Mouse (Mus musculus) stomach, embryonic 15.5 days (tissue): ENCODE measurements around the gene Gm15023. TPM values are rescaled to one million over a fixed set of nuclear protein-coding genes. Genes with fewer than 3 reads are reported as not detected.
"Not testable (repeated sequence)": the region's sequence is repeated elsewhere in the genome, so short reads cannot be mapped to it uniquely, and the experiment has no call there.

Experiments
- ATAC-seq: fragments of 200-750 bp; cut with Nextera tagmentation; 2 replicates; pipeline ENCODE4 v1.8.0; 2017; ENCODE audit warnings: low read depth, moderate number of reproducible peaks, moderate TSS enrichment; ENCODE audit not compliant: insufficient read depth, low FRiP score
- H3K27ac ChIP-seq: fragments of 300-500 bp; sonication (generic); 2 replicates; pipeline ENCODE4 v1.5.1; 2015; ENCODE audit warnings: mild to moderate bottlenecking, inconsistent platforms
- H3K27me3 ChIP-seq: fragments of 300-500 bp; sonication (generic); replicated peaks from 2 replicates; pipeline ENCODE4 v1.6.1; 2015; ENCODE audit warnings: inconsistent platforms
- H3K36me3 ChIP-seq: fragments of 300-500 bp; sonication (generic); 2 replicates; pipeline ENCODE4 v1.6.1; 2015; ENCODE audit warnings: inconsistent platforms
- H3K4me1 ChIP-seq: fragments of 300-500 bp; sonication (generic); 2 replicates; pipeline ENCODE4 v1.6.1; 2015; ENCODE audit warnings: inconsistent platforms
- H3K4me2 ChIP-seq: fragments of 300-500 bp; sonication (generic); 2 replicates; pipeline ENCODE4 v1.6.1; 2015; ENCODE audit warnings: mild to moderate bottlenecking, inconsistent platforms
- H3K4me3 ChIP-seq: fragments of 300-500 bp; sonication (generic); replicated peaks from 2 replicates; pipeline ENCODE4 v1.5.1; 2015; ENCODE audit warnings: inconsistent platforms
- H3K9ac ChIP-seq: fragments of 300-500 bp; sonication (generic); 2 replicates; pipeline ENCODE4 v1.6.1; 2015; ENCODE audit warnings: inconsistent platforms
- H3K9me3 ChIP-seq: fragments of 300-500 bp; sonication (generic); 2 replicates; pipeline ENCODE4 v1.6.1; 2016; ENCODE audit warnings: inconsistent platforms
- WGBS: fragments of 180-500 bp; shearing (Covaris S2); methylation state at CpG from one replicate; pipeline ENCODE4 v1.1.7; 2015; 5-methylcytosine and 5-hydroxymethylcytosine counted together
- polyA plus RNA-seq: library from polyadenylated mRNA; unstranded; fragments of >200 nt; fragmentation: Nextera tagmentation; extraction: Ambion mirVana; gene quantifications from 2 replicates; pipeline ENCODE4 v1.2.1, GENCODE M21; 2015

Gene Gm15023
- polyA plus RNA-seq: not detected in 2 replicates

GRCm38 (mm10) chrX:135177532-135177931 is at the start of gene Gm15023:
Gene Gm15023, minus strand, starts transcription at chrX:135177632.
- 88% methylated on average over 7 of the region's 14 CpGs for WGBS
- H3K9me3 ChIP-seq, H3K27me3 ChIP-seq, H3K4me1 ChIP-seq, ATAC-seq, H3K4me2 ChIP-seq, H3K4me3 ChIP-seq, H3K9ac ChIP-seq, H3K27ac ChIP-seq, H3K36me3 ChIP-seq: not testable (repeated sequence)

- no peaks in the 10 kb centered on the region for H3K36me3 ChIP-seq
- no peak within 1 kb of the TSS for H3K9ac ChIP-seq
- peak within 1 kb of the TSS; percentile 19 for H3K4me3 ChIP-seq
- H3K4me2 ChIP-seq: peak within 1 kb of the TSS; percentile 48
- H3K27ac ChIP-seq: no peak within 1 kb of the TSS
- no peaks in the 10 kb centered on the region for H3K9me3 ChIP-seq
- ATAC-seq: no peak
- H3K4me1 ChIP-seq: no peaks in the 10 kb centered on the region
- no peaks in the 10 kb centered on the region for H3K27me3 ChIP-seq
- 26% methylated on average over 11 of the region's 13 CpGs for WGBS
These were observed 33.2 kb upstream of the Gm15023 start, which contains the start of gene Tceal6 for GRCm38 (mm10) chrX:135210436-135211221. Gene Tceal6, minus strand, starts transcription at chrX:135210687.

- H3K27me3 ChIP-seq, H3K9ac ChIP-seq, ATAC-seq, H3K36me3 ChIP-seq, H3K4me1 ChIP-seq, H3K27ac ChIP-seq, H3K9me3 ChIP-seq: not testable (repeated sequence)
- Histone ChIP-seq H3K4me3 (peak overlapping the region; percentile 19), H3K4me2 (peak overlapping the region; percentile 48)
- WGBS: 23% methylated on average over 21 of the region's 21 CpGs
These were observed 32.5 kb upstream of the Gm15023 start for GRCm38 (mm10) chrX:135209773-135210435.

- H3K9ac ChIP-seq, H3K36me3 ChIP-seq, H3K9me3 ChIP-seq, H3K4me2 ChIP-seq, H3K4me3 ChIP-seq, ATAC-seq, H3K4me1 ChIP-seq, H3K27ac ChIP-seq, H3K27me3 ChIP-seq: not testable (repeated sequence)
- no CpG with 5 or more reads among the region's 6 CpGs for WGBS
These were observed 12.5 kb upstream of the Gm15023 start for GRCm38 (mm10) chrX:135189924-135190323.

GRCm38 (mm10) chrX:135188661-135189060 is 11.2 kb upstream of the Gm15023 start:
- H3K9me3 ChIP-seq, H3K4me2 ChIP-seq, H3K27me3 ChIP-seq, H3K9ac ChIP-seq, H3K36me3 ChIP-seq, ATAC-seq, H3K4me3 ChIP-seq, H3K4me1 ChIP-seq, H3K27ac ChIP-seq: not testable (repeated sequence)
- WGBS: no CpG with 5 or more reads among the region's 3 CpGs

Other genes starting within 250 kb of the Gm15023 start
- gene Nxf2, start 212.9 kb downstream of the Gm15023 start, polyA plus RNA-seq: 0.50 and 0.83 TPM in 2 replicates
- 4.9 and 5.4 TPM in 2 replicates for gene Zmat1, start 168.4 kb downstream of the Gm15023 start, polyA plus RNA-seq
- gene Tceal6, start 33.1 kb upstream of the Gm15023 start, polyA plus RNA-seq: 0.90 and 1.3 TPM in 2 replicates
- not detected in 2 replicates for gene Pramel3, start 124.7 kb upstream of the Gm15023 start, polyA plus RNA-seq
- gene Gm5128, start 195.7 kb upstream of the Gm15023 start, polyA plus RNA-seq: not detected in 2 replicates